Mouse (Mus musculus) heart, adult 2 months (tissue): ENCODE measurements at regions not wholly inside any gene's neighbourhood (a gene's known extent, or its start where the extent isn't known, plus 50 kb on each side); places are given as distances from the start of the nearest gene placed in this dataset.

ENCODE experiments used
- CTCF ChIP-seq: fragments of 200-600 bp; IDR thresholded peaks from 2 replicates; pipeline ENCODE4 v1.8.1; 2022; ENCODE audit warnings: antibody characterized with exemption, mild to moderate bottlenecking, moderate library complexity
- POLR2A ChIP-seq: fragments of 200-500 bp; IDR thresholded peaks from 2 replicates; pipeline ENCODE4 v1.6.1; 2011; ENCODE audit warnings: mild to moderate bottlenecking, low read depth, low read length, control low read depth; ENCODE audit not compliant: insufficient read depth

GRCm38 (mm10) chr12:112367221-112367620 is 122.0 kb upstream of the A530016L24Rik start:
- no peak for TF ChIP-seq POLR2A
- no peak for TF ChIP-seq CTCF
